Mouse (Mus musculus) heart, embryonic 12.5 days (tissue): ENCODE results near the gene Spire2. TPM values are rescaled to one million over a fixed set of nuclear protein-coding genes. Genes with fewer than 3 reads are reported as not detected.
A peak's percentile ranks its signal among the peaks of the same experiment; 100 is the strongest.

Experiments
- ATAC-seq: fragments of 200-750 bp; cut with Nextera tagmentation; 2 replicates; pipeline ENCODE4 v1.8.0; 2017; ENCODE audit warnings: moderate TSS enrichment, moderate library complexity; ENCODE audit not compliant: insufficient number of reproducible peaks, low FRiP score
- H3K27ac ChIP-seq: fragments of 300-500 bp; sonication (generic); 2 replicates; pipeline ENCODE4 v1.5.1; 2016; ENCODE audit warnings: mild to moderate bottlenecking, moderate library complexity; ENCODE audit not compliant: poor library complexity, severe bottlenecking
- H3K27me3 ChIP-seq: fragments of 300-500 bp; sonication (generic); replicated peaks from 2 replicates; pipeline ENCODE4 v1.6.1; 2016; ENCODE audit warnings: mild to moderate bottlenecking, moderate library complexity
- H3K36me3 ChIP-seq: fragments of 300-500 bp; sonication (generic); 2 replicates; pipeline ENCODE4 v1.6.1; 2016; ENCODE audit warnings: mild to moderate bottlenecking, moderate library complexity
- H3K4me1 ChIP-seq: fragments of 300-500 bp; sonication (generic); replicated peaks from 2 replicates; pipeline ENCODE4 v1.6.1; 2016; ENCODE audit warnings: mild to moderate bottlenecking
- H3K4me2 ChIP-seq: fragments of 300-500 bp; sonication (generic); 2 replicates; pipeline ENCODE4 v1.6.1; 2016; ENCODE audit warnings: mild to moderate bottlenecking, moderate library complexity
- H3K4me3 ChIP-seq: fragments of 300-500 bp; sonication (generic); 2 replicates; pipeline ENCODE4 v1.5.1; 2016; ENCODE audit warnings: mild to moderate bottlenecking
- H3K9ac ChIP-seq: fragments of 300-500 bp; sonication (generic); 2 replicates; pipeline ENCODE4 v1.6.1; 2016; ENCODE audit warnings: mild to moderate bottlenecking, moderate library complexity
- H3K9me3 ChIP-seq: fragments of 300-500 bp; sonication (generic); replicated peaks from 2 replicates; pipeline ENCODE4 v1.6.1; 2016; ENCODE audit warnings: mild to moderate bottlenecking, moderate library complexity
- WGBS: fragments of 180-500 bp; shearing (Covaris S2); methylation state at CpG from one replicate; pipeline ENCODE4 v1.1.7; 2016; 5-methylcytosine and 5-hydroxymethylcytosine counted together
- polyA plus RNA-seq: library from polyadenylated mRNA; unstranded; fragments of >200 nt; fragmentation: Nextera tagmentation; extraction: Ambion mirVana; gene quantifications from 2 replicates; pipeline ENCODE4 v1.2.1, GENCODE M21; 2016

Gene Spire2
- polyA plus RNA-seq, 1 experiment from 2014 or later, result 3.4 TPM

GRCm38 (mm10) chr8:123348237-123348843 lies 15.8 kb downstream of the Spire2 start:
- ATAC-seq, result peak; percentile 56
- WGBS, result 27% methylated on average over 9 of the region's 9 CpGs
- H3K4me3 ChIP-seq, result no peak overlapping the region
- H3K9ac ChIP-seq, result no peak overlapping the region
- H3K27ac ChIP-seq, result peak overlapping the region; percentile 60
- H3K27me3 ChIP-seq, result peaks cover 1% of the 10 kb centered on the region
- H3K4me1 ChIP-seq, result peaks cover 26% of the 10 kb centered on the region
- no peaks in the 10 kb centered on the region for H3K36me3 ChIP-seq
- H3K4me2 ChIP-seq, result peak overlapping the region; percentile 5; the same call in 1 of the 2 replicates
- H3K9me3 ChIP-seq, result no peaks in the 10 kb centered on the region

- Histone ChIP-seq H3K4me1 (peaks cover 21% of the 10 kb centered on the region), H3K9me3 (no peaks in the 10 kb centered on the region), H3K27me3 (peaks cover 8% of the 10 kb centered on the region), H3K36me3 (no peaks in the 10 kb centered on the region), H3K4me3 (no peak overlapping the region), H3K9ac (no peak overlapping the region), H3K4me2 (no peak overlapping the region), H3K27ac (peak overlapping the region; percentile 60; the same call in 1 of the 2 replicates)
- 68% methylated on average over 4 of the region's 4 CpGs for WGBS
- ATAC-seq, result 0 out of 2 replicates have a peak, but pooled peaks have one; percentile 25
These were observed 16.6 kb downstream of the Spire2 start for GRCm38 (mm10) chr8:123349073-123349472.

GRCm38 (mm10) chr8:123352118-123352517 lies 19.6 kb downstream of the Spire2 start:
- H3K4me1 ChIP-seq, result peaks cover 23% of the 10 kb centered on the region
- no peak overlapping the region for H3K4me2 ChIP-seq
- no peak overlapping the region for H3K27ac ChIP-seq
- H3K27me3 ChIP-seq, result peaks cover 27% of the 10 kb centered on the region
- 77% methylated on average over 12 of the region's 12 CpGs for WGBS
- H3K4me3 ChIP-seq, result no peak overlapping the region
- no peak overlapping the region for H3K9ac ChIP-seq
- H3K9me3 ChIP-seq, result no peaks in the 10 kb centered on the region
- no peaks in the 10 kb centered on the region for H3K36me3 ChIP-seq
- ATAC-seq, result no peak

GRCm38 (mm10) chr8:123352786-123353185 lies 20.3 kb downstream of the Spire2 start:
- ATAC-seq, result no peak
- 47% methylated on average over 13 of the region's 13 CpGs for WGBS
- no peak overlapping the region for H3K4me3 ChIP-seq

GRCm38 (mm10) chr8:123353216-123353615 lies 20.7 kb downstream of the Spire2 start:
- no peak overlapping the region for H3K27ac ChIP-seq
- H3K9me3 ChIP-seq, result no peaks in the 10 kb centered on the region
- ATAC-seq, result no peak
- H3K4me2 ChIP-seq, result no peak overlapping the region
- H3K4me1 ChIP-seq, result peaks cover 16% of the 10 kb centered on the region
- no peaks in the 10 kb centered on the region for H3K36me3 ChIP-seq
- WGBS, result 56% methylated on average over 11 of the region's 11 CpGs
- H3K4me3 ChIP-seq, result no peak overlapping the region
- no peak overlapping the region for H3K9ac ChIP-seq
- peaks cover 27% of the 10 kb centered on the region for H3K27me3 ChIP-seq

More at GRCm38 (mm10) chr8:123352786-123353185, 20.3 kb downstream of the Spire2 start:
- Histone ChIP-seq H3K4me2 (no peak overlapping the region), H3K27me3 (peaks cover 27% of the 10 kb centered on the region), H3K9me3 (no peaks in the 10 kb centered on the region), H3K36me3 (no peaks in the 10 kb centered on the region), H3K4me1 (peaks cover 20% of the 10 kb centered on the region), H3K27ac (no peak overlapping the region), H3K9ac (no peak overlapping the region)

GRCm38 (mm10) chr8:123361082-123361739 lies 28.7 kb downstream of the Spire2 start:
- Histone ChIP-seq H3K36me3 (no peaks in the 10 kb centered on the region), H3K4me3 (no peak overlapping the region), H3K9ac (no peak overlapping the region), H3K9me3 (no peaks in the 10 kb centered on the region), H3K27me3 (0 out of 2 replicates have a peak, but pooled peaks cover 4% of the 10 kb centered on the region), H3K4me1 (no peaks in the 10 kb centered on the region), H3K27ac (no peak overlapping the region), H3K4me2 (no peak overlapping the region)
- no peak for ATAC-seq
- WGBS, result 44% methylated on average over 12 of the region's 12 CpGs

GRCm38 (mm10) chr8:123373403-123374238 lies 41.1 kb downstream of the Spire2 start, which contains the start of gene Tcf25:
TSS of gene Tcf25 (plus strand) at chr8:123373753.
- H3K4me1 ChIP-seq, result peaks cover 22% of the 10 kb centered on the region
- no peaks in the 10 kb centered on the region for H3K27me3 ChIP-seq
- H3K9me3 ChIP-seq, result no peaks in the 10 kb centered on the region
- H3K4me3 ChIP-seq, result peak within 1 kb of the TSS; percentile 99
- H3K36me3 ChIP-seq, result peaks cover 21% of the 10 kb centered on the region
- peak within 1 kb of the TSS; percentile 99 for H3K27ac ChIP-seq
- peak within 1 kb of the TSS; percentile 93 for H3K4me2 ChIP-seq
- WGBS, result under 1% methylated on average over 75 of the region's 75 CpGs
- ATAC-seq, result peak; percentile 90
- H3K9ac ChIP-seq, result peak within 1 kb of the TSS; percentile 94

GRCm38 (mm10) chr8:123374239-123374578 lies 41.7 kb downstream of the Spire2 start:
- Histone ChIP-seq H3K4me3 (peak overlapping the region; percentile 99), H3K36me3 (peaks cover 21% of the 10 kb centered on the region), H3K9ac (peak overlapping the region; percentile 94), H3K4me1 (peaks cover 22% of the 10 kb centered on the region), H3K27ac (peak overlapping the region; percentile 99), H3K27me3 (no peaks in the 10 kb centered on the region), H3K9me3 (no peaks in the 10 kb centered on the region), H3K4me2 (peak overlapping the region; percentile 93)
- under 1% methylated on average over 20 of the region's 20 CpGs for WGBS
- peak; percentile 91 for ATAC-seq

- no peak for ATAC-seq
- Histone ChIP-seq H3K4me2 (no peak overlapping the region), H3K4me3 (no peak overlapping the region), H3K27ac (0 out of 2 replicates have a peak overlapping the region, but pooled peaks have one; percentile 14), H3K9me3 (no peaks in the 10 kb centered on the region), H3K36me3 (peaks cover 25% of the 10 kb centered on the region), H3K9ac (peak overlapping the region; percentile 14; the same call in 1 of the 2 replicates), H3K4me1 (peaks cover 22% of the 10 kb centered on the region), H3K27me3 (no peaks in the 10 kb centered on the region)
- 84% methylated on average over 10 of the region's 10 CpGs for WGBS
These were observed 43.2 kb downstream of the Spire2 start for GRCm38 (mm10) chr8:123375701-123376100.

GRCm38 (mm10) chr8:123376106-123376505 lies 43.6 kb downstream of the Spire2 start:
- Histone ChIP-seq H3K9ac (0 out of 2 replicates have a peak overlapping the region, but pooled peaks have one; percentile 5), H3K27me3 (no peaks in the 10 kb centered on the region), H3K36me3 (peaks cover 29% of the 10 kb centered on the region), H3K9me3 (no peaks in the 10 kb centered on the region), H3K4me3 (no peak overlapping the region), H3K27ac (no peak overlapping the region), H3K4me2 (no peak overlapping the region), H3K4me1 (peaks cover 22% of the 10 kb centered on the region)
- 68% methylated on average over 8 of the region's 8 CpGs for WGBS
- ATAC-seq, result no peak

- H3K36me3 ChIP-seq, result peaks cover 74% of the 10 kb centered on the region
- no peaks in the 10 kb centered on the region for H3K4me1 ChIP-seq
- no peak overlapping the region for H3K27ac ChIP-seq
- H3K4me3 ChIP-seq, result no peak overlapping the region
- H3K9me3 ChIP-seq, result no peaks in the 10 kb centered on the region
- H3K4me2 ChIP-seq, result no peak overlapping the region
- 93% methylated on average over 4 of the region's 4 CpGs for WGBS
- H3K27me3 ChIP-seq, result no peaks in the 10 kb centered on the region
- no peak overlapping the region for H3K9ac ChIP-seq
- no peak for ATAC-seq
These were observed 49.2 kb downstream of the Spire2 start for GRCm38 (mm10) chr8:123381711-123382110.
